Mouse (Mus musculus): ENCODE measurements around the gene Mast4.

DNA sequence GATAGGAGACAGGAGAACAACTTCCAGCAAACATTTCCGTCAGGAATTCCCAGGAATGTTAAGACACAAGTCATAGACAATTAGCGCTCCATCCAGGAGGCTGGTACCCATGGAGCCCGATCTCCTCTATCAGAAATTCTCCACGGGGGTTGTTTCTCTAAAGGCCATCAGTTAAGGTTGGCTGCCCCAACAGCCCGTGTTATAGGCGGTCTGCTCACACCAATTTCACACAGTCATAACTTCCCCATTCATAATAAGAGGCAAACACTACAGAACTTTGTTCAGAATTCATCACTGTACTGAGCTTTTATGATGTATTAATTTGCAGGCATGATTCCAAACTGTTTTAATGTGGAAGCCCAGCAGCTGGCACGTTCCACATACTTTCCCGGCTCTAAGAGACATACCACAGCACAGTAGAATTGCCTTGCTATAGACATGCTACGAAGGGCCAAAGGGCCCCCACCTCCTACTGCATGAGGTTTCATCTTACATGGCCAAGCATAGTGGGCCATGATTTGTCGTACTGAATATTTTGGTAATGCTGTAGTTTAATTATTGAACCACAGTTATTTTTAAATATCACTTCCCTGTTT, 19.1 kb downstream of the Mast4 start:
- TF ChIP-seq CHD2 (IDR thresholded peaks at IDR 0.05; ENCODE audit: low read length) (no peak), ZKSCAN1 (IDR thresholded peaks at IDR 0.05; ENCODE audit: borderline replicate concordance, low read depth, low read length) (no peak), MAX (IDR thresholded peaks at IDR 0.05; ENCODE audit: low read length) (no peak), EP300 (IDR thresholded peaks at IDR 0.05; ENCODE audit: low read length) (no peak), MYC (IDR thresholded peaks at IDR 0.05; ENCODE audit: low read depth, low read length) (no peak)

All from CH12.LX (cell line).